Mouse (Mus musculus) erythroblast, embryonic 14.5 days (primary cell): Measurements from ENCODE around the gene Cenpl. TPM values are rescaled to one million over a fixed set of nuclear protein-coding genes. Genes with fewer than 3 reads are reported as not detected.

Experiments
- H3K27me3 ChIP-seq: 2 replicates; pipeline ENCODE4 v1.6.1; 2012; ENCODE audit warnings: inconsistent platforms; ENCODE audit not compliant: control insufficient read depth
- H3K36me3 ChIP-seq: 2 replicates; pipeline ENCODE4 v1.6.1; 2012; ENCODE audit warnings: mild to moderate bottlenecking, inconsistent platforms; ENCODE audit not compliant: control insufficient read depth
- H3K4me1 ChIP-seq: 2 replicates; pipeline ENCODE4 v1.6.1; 2012; ENCODE audit warnings: inconsistent platforms; ENCODE audit not compliant: control insufficient read depth
- H3K4me3 ChIP-seq: replicated peaks from 2 replicates; pipeline ENCODE3; 2012; ENCODE audit warnings: moderate library complexity, mild to moderate bottlenecking, inconsistent platforms
- H3K9me3 ChIP-seq: 2 replicates; pipeline ENCODE4 v1.6.1; 2012; ENCODE audit warnings: low read length, inconsistent platforms, mixed read lengths; ENCODE audit not compliant: control insufficient read depth
- GATA1 ChIP-seq: IDR thresholded peaks from 2 replicates; pipeline ENCODE4 v1.6.1; 2012; ENCODE audit warnings: low read length, inconsistent platforms, mixed read lengths
- TAL1 ChIP-seq: IDR thresholded peaks from 3 replicates; pipeline ENCODE4 v1.6.1; 2012; ENCODE audit warnings: low read length, inconsistent platforms, mixed read lengths
- polyA plus RNA-seq: library from polyadenylated mRNA; stranded (reverse); fragments of >175 nt; gene quantifications from 2 replicates; pipeline ENCODE4 v1.2.3, GENCODE M21; 2012

Gene Cenpl
- polyA plus RNA-seq, 1 experiment = 5.0 TPM

DNA sequence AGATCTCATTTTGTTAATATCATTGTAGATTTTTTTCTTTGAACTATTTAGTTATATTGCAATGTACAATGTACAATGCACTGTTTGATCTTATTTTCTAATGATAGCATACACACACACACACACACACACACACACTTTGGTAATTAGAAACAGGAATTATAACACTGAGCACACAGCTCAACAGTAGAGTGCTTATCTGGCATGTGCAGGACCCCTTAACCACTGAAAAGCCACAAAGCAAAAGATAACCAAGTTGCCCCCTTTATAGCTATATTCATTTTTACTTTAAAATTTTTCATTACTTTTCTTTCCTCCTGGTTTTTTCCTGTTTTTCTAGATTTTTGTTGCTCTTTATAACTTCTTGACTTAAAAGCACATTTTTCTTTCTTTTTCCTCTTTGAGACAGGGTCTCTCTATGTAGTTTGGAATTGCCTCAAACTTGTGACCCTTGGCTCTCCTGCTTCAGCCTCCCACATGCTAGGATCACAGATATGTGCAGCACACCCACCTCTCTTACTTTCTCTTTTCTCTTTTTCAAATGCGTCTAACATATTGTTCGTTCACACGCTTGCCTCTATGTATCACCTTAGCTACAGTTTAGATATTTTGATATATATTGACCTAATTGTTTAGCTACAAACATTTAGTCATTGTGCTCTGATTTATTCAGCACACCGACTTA is 29.4 kb downstream of the Cenpl start:
- H3K4me3 ChIP-seq = no peak overlapping the region
- H3K4me1 ChIP-seq = peaks cover 11% of the 10 kb centered on the region
- H3K36me3 ChIP-seq = peaks cover 51% of the 10 kb centered on the region
- H3K9me3 ChIP-seq = no peaks in the 10 kb centered on the region
- no peaks in the 10 kb centered on the region for H3K27me3 ChIP-seq
- TF ChIP-seq TAL1 = no peak
- no peak for TF ChIP-seq GATA1

DNA sequence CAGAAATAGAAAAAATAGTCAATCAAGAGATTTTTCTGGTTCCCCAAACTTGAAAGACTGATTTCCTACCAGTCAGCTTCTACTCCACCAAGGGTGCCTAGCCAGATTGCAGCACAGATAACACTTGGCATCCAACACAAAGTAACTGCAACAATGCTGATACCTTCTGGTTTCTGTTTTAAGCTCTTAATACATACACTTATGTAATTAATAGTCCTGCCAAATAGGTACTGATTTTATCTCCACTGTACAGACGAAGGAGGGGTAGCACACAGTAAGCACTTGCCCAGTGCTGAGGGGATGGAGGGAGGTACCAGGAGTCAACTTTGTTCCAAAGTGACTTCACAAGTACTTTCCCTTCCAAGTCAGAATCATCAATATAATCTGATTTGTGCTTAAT is 33.3 kb downstream of the Cenpl start:
- no peak for TF ChIP-seq GATA1
- no peak for TF ChIP-seq TAL1
- peaks cover 11% of the 10 kb centered on the region for H3K4me1 ChIP-seq
- H3K4me3 ChIP-seq = no peak overlapping the region
- no peaks in the 10 kb centered on the region for H3K27me3 ChIP-seq
- H3K9me3 ChIP-seq = no peaks in the 10 kb centered on the region
- H3K36me3 ChIP-seq = peaks cover 43% of the 10 kb centered on the region

DNA sequence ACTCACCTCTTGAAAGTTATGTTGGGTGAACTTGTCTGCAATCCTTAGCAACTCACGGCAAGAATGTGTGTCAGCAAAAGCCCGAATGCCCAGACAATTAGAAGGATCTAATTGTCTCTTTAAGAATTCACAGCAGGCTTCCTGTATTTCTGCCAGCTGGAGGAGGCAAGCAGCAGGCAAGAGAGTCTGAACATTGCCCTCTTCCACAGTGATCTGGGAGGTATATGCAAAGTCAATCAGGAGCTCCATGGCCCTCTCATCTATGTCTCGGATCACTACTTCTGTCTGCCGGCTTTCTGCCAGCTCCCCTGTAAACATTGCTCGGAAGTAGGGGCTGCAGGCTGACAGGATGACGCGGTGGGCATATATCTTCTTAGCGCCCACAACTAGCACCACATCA is 38.7 kb downstream of the Cenpl start:
- no peak overlapping the region for H3K4me3 ChIP-seq
- no peaks in the 10 kb centered on the region for H3K9me3 ChIP-seq
- H3K27me3 ChIP-seq = no peaks in the 10 kb centered on the region
- TF ChIP-seq GATA1 (no peak), TAL1 (no peak)
- peaks cover 26% of the 10 kb centered on the region for H3K36me3 ChIP-seq
- H3K4me1 ChIP-seq = no peaks in the 10 kb centered on the region

DNA sequence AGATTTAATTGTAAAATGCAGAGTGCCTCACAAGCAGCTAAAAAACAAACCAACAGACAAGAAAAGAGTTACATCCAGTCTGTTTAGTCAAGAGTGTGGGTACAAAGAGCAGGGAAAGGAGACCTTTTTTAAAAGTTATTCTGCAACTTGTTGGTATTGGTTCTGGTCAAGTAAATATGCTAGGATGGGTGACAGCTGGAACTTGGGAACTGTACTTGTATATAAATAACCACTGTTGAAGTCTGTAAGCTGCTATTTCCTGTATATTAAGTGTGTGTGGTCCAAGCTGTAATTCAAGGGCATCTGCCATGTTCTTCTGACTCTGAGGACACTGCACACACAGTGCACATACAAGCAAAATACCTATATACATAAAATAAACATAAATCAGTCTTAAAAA is 44.1 kb downstream of the Cenpl start:
- Histone ChIP-seq H3K36me3 (peaks cover 3% of the 10 kb centered on the region), H3K4me3 (no peak overlapping the region), H3K9me3 (no peaks in the 10 kb centered on the region), H3K4me1 (peaks cover 6% of the 10 kb centered on the region), H3K27me3 (no peaks in the 10 kb centered on the region)
- no peak for TF ChIP-seq TAL1
- no peak for TF ChIP-seq GATA1

DNA sequence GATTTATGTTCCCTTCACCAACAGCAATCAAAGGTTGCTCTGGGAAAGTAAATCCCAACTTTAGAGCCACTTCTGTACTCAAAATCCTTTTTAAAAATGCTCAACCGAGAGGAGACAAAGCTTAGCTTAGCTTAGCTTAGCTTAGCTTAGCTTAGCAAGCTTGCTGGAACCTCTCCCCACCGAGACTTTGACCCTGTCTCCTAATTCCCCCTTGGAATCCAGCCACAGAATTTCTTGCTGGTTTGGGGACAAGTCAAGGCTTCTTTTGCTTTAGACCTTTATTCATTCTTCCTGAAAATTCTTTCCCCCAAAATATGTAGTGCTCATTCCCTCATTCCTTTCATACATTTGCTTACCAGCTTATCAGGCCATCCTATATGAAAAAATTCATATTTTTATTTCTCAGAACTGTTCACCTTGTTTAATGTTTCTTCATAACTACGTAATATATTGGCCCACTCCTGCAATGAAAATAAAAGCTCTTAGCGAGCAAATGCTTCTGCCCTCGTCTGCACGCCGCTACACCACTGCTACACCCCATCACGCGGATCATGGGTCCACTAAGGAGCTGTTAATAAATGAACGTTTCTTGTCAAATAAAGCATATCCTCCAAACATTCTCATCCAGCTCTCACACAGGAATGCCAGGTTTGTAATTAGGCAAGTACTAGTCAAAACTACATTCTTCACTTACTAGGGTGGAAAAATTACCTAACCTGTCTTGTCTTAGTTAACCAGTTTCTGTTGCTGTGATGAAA is 52.3 kb downstream of the Cenpl start:
- TF ChIP-seq TAL1 = no peak
- no peak for TF ChIP-seq GATA1
- H3K36me3 ChIP-seq = peaks cover 10% of the 10 kb centered on the region
- no peak overlapping the region for H3K4me3 ChIP-seq
- peaks cover 6% of the 10 kb centered on the region for H3K4me1 ChIP-seq
- H3K9me3 ChIP-seq = no peaks in the 10 kb centered on the region
- no peaks in the 10 kb centered on the region for H3K27me3 ChIP-seq

DNA sequence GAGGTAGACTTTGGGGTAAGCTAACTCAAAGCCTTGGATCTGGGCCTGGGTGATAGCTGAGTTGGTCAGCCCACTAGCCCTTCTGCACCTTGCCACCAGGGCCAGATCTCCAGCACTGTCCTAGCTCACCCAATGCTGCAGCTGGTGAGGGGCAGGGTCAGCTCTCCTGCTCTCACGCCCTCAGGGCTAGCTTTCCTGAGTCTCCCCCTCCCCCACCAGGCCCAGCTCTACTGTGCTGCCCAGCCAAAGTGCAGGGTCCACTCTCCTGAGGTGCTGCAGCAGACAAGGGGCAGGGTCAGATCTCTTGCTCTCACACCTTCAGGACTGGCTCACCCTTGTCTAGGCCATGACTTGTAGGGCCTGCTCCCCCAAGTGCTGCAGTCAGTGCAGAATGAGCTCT is 55.9 kb downstream of the Cenpl start:
- TF ChIP-seq GATA1 = no peak
- TF ChIP-seq TAL1 = no peak
- no peak overlapping the region for H3K4me3 ChIP-seq
- H3K9me3 ChIP-seq = no peaks in the 10 kb centered on the region
- no peaks in the 10 kb centered on the region for H3K27me3 ChIP-seq
- peaks cover 10% of the 10 kb centered on the region for H3K36me3 ChIP-seq
- peaks cover 25% of the 10 kb centered on the region for H3K4me1 ChIP-seq

DNA sequence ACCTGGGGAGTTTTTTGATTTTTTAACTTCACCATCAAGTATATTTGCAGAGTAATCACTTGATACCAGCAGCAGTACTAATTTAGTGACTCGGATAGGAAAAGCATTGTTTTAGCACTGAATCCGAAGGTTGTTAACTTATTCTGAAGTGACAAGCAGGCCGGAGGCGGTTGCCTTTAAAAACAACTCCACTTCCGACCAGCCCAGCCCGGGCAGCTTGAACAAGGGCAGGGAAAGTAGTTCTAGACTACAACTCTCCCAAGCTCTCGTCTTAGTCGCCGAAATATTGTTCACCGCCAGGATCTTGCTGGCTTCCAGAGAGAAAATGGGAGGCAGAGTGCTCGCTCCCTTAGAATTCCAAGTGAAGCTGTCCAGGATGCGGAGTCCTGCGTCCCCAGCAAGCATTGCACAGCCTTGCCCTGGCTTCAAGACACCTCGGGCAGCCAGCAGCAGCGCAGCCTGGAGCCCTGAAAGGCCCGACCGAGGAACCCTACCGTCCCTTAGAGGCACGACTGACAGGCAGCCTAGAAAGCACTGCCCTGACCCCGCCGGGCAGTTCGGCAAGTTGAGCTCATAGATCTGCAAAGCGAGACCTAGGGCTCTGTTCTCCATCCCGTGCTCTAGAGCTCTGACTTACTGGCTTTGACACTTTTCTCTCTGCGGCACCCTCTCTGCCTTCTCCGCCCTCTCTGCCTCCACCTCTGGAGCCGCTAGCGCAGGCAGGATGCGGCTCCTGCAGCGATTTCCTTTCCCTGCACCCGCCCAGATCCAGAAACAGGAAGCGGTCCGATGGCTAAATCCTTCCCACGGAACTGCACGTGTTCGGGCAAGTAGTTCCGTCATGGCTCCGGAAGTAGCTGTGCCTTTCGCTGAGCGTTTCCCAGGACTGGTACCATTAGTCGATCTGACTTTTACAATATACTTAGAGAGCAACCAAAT is 60.5 kb downstream of the Cenpl start, which contains the start of gene Klhl20:
Gene Klhl20, minus strand, starts transcription at position 786 of the 939 bp plus-strand sequence.
- Histone ChIP-seq H3K4me1 (peaks cover 27% of the 10 kb centered on the region), H3K9me3 (no peaks in the 10 kb centered on the region), H3K27me3 (0 out of 2 replicates have a peak, but pooled peaks cover 2% of the 10 kb centered on the region), H3K36me3 (peaks cover 10% of the 10 kb centered on the region), H3K4me3 (peak within 1 kb of the TSS; percentile 82)
- TF ChIP-seq GATA1 (no peak), TAL1 (no peak)

Other genes starting within 250 kb of the Cenpl start
- 0.10 and 0.13 TPM in 2 replicates for gene Rc3h1, start 164.3 kb upstream of the Cenpl start, polyA plus RNA-seq
- 1.0 and 2.2 TPM in 2 replicates for gene Serpinc1, start 92.1 kb upstream of the Cenpl start, polyA plus RNA-seq
- gene Zbtb37, start 35.9 kb upstream of the Cenpl start, polyA plus RNA-seq = 0.01 TPM in 1 of 2 replicates, not detected in the other
- 0.21 and 0.47 TPM in 2 replicates for gene Dars2, start 55 bp upstream of the Cenpl start, polyA plus RNA-seq
- 0.02 and 0.03 TPM in 2 replicates for gene Klhl20, start 60.8 kb downstream of the Cenpl start, polyA plus RNA-seq
- gene Ankrd45, start 72.0 kb downstream of the Cenpl start, polyA plus RNA-seq = not detected in 2 replicates
- gene Tex50, start 88.6 kb downstream of the Cenpl start, polyA plus RNA-seq = not detected in 2 replicates
- gene Prdx6, start 180.5 kb downstream of the Cenpl start, polyA plus RNA-seq = 1.5 and 1.8 TPM in 2 replicates